Mouse (Mus musculus) ES-Bruce4 (cell line): ENCODE measurements around the gene Naa60.

Source experiments
- CTCF ChIP-seq: IDR thresholded peaks from one replicate; pipeline ENCODE4 v1.8.1; 2011; ENCODE audit warnings: low read depth, low read length
- POLR2A ChIP-seq: IDR thresholded peaks from one replicate; pipeline ENCODE4 v1.8.1; 2011; ENCODE audit warnings: low read length; ENCODE audit not compliant: insufficient read depth

DNA sequence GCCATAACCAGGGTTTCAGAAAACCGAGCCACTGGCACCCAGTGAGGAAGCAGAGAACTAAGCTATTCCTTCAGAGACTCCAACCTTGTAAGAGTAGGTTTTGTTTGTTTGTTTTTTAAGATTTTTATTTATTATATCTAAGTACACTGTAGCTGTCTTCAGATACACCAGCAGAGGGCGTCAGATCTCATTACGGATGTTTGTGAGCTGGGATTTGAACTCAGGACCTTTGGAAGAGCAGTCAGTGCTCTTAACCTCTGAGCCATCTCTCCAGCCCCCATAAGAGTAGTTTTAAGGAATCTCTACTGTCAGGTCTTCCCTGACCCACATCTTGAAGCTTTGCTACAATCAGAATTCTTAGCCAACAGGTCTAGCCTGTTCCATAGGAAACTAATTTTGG, 23.8 kb upstream of the Naa60 start:
- TF ChIP-seq CTCF (no peak), POLR2A (no peak)
